Mouse (Mus musculus): ENCODE measurements around the gene Tbx22. TPM values are rescaled to one million over a fixed set of nuclear protein-coding genes. Genes with fewer than 3 reads are reported as not detected.

The Tbx22 gene
- not detected in 2 replicates for polyA plus RNA-seq (2012; ENCODE audit: insufficient read depth, insufficient read length, missing spikeins)

DNA sequence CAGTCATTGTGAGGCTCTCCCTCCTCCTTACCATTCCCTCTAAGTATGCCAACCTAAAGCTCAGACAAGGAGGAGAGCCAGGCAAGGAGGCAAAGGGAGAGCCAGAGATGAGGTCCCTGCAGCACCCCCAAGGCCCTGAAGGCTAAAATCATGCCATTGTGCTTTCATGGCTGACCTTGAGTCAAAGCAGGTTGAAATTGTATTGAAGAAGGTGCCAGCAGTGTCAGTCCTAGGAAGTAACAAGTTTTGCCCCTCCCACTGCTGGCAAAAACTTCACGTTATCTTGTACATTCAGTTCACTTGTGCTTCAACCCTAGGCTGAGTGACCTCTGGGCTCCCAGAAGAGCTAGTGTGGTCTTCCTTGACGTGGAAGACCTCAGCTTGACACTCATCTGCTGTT lies at the start of gene Tbx22:
Gene Tbx22, plus strand, starts transcription at position 301 of the 400 bp plus-strand sequence.
- Histone ChIP-seq H3K27ac (replicated peaks; ENCODE audit: low read depth, low read length) (no peak within 1 kb of the TSS), H3K4me1 (ENCODE audit: control insufficient read depth, insufficient read depth, insufficient read length, low read length) (no peaks in the 10 kb centered on the region), H3K4me3 (ENCODE audit: insufficient read depth, low read depth, low read length) (no peak within 1 kb of the TSS)

DNA sequence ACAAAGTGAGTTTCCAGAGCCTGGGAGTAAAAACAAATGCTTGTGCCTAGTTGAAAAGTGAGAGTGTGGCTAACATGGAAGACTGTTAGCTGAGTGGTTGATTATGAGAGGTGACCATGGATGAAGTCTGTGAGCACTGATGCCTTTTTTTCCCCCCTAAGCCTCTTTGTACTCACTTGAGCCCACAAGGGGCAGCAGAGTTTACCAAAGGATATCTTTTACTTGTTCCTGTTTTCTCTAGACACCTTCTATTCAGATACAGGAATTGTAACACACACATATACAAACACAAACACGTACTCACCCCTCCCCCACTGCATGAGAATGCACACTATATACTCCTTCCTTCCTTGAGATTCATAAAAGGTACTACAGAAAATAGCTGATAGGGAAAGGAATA lies 913 bp downstream of the Tbx22 start:
- Histone ChIP-seq H3K27ac (replicated peaks; ENCODE audit: low read depth, low read length) (no peak overlapping the region), H3K4me3 (ENCODE audit: insufficient read depth, low read depth, low read length) (no peak overlapping the region), H3K4me1 (ENCODE audit: control insufficient read depth, insufficient read depth, insufficient read length, low read length) (no peaks in the 10 kb centered on the region)

DNA sequence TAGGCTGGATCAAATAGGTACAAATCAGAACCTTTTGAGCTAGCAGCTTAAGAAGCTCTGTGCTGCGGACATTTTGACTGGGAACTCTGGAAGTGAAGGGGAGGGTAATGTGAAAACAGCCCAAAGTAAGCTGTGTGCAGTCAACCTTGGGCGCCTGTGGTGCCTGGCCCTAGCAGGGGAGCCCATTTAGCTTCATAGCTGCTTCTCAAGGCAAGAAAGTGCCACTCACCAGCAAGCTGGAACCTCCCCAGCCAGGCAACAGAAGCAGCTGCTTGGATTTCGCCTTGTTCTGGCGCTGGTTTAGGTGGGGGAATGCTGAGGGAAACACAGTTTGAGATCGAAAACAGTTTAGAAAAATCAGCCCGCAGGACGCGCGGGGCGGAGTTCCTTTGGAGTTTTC lies 11.4 kb downstream of the Tbx22 start:
- Histone ChIP-seq H3K4me3 (ENCODE audit: insufficient read depth, low read depth, low read length) (no peak overlapping the region; the same call in 1 of the 2 replicates), H3K4me1 (ENCODE audit: control insufficient read depth, insufficient read depth, insufficient read length, low read length) (no peaks in the 10 kb centered on the region), H3K27ac (replicated peaks; ENCODE audit: low read depth, low read length) (no peak overlapping the region)

- Histone ChIP-seq H3K27ac (replicated peaks; ENCODE audit: low read depth, low read length) (no peak overlapping the region), H3K4me3 (ENCODE audit: insufficient read depth, low read depth, low read length) (no peak overlapping the region), H3K4me1 (ENCODE audit: control insufficient read depth, insufficient read depth, insufficient read length, low read length) (no peaks in the 10 kb centered on the region)
These were observed 40.8 kb downstream of the Tbx22 start for GRCm38 (mm10) chrX:107708584-107708983.

DNA sequence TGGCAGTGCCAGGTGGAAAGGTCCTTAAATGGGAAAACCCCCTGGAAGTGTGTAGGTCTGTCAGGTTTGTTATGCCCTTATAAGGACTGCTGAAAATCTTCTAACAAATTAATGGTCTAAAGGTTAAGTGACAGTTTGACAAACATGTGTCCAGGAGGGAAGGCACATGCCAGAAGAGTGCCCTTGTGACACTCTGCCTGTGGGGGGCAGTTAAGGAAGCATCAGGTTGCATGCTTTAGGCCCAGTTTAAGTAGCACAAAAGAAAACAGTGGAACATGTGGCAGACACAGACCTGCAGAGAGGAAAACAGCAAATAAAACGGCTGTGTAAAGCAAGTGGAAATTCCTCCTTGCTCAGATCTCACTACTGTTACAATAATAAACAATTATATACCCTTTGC lies 55.8 kb downstream of the Tbx22 start:
- H3K4me3 ChIP-seq (ENCODE audit: insufficient read depth, low read depth, low read length): no peak overlapping the region
- no peak overlapping the region for H3K27ac ChIP-seq (replicated peaks; ENCODE audit: low read depth, low read length)
- H3K4me1 ChIP-seq (ENCODE audit: control insufficient read depth, insufficient read depth, insufficient read length, low read length): no peaks in the 10 kb centered on the region

Other genes starting within 250 kb of the Tbx22 start
- not detected in 2 replicates for gene Tent5d, start 124.6 kb downstream of the Tbx22 start, polyA plus RNA-seq (2012; ENCODE audit: insufficient read depth, insufficient read length, missing spikeins)
- 3.8 and 4.2 TPM in 2 replicates for gene 2610002M06Rik, start 148.4 kb downstream of the Tbx22 start, polyA plus RNA-seq (2012; ENCODE audit: insufficient read depth, insufficient read length, missing spikeins)